Mouse (Mus musculus) lung, postnatal 0 days (tissue): ENCODE results near the gene Colq.

Experiments
- CTCF ChIP-seq: IDR thresholded peaks from 2 replicates; pipeline ENCODE4 v1.5.1; 2016; ENCODE audit warnings: antibody characterized with exemption, mild to moderate bottlenecking
- EP300 ChIP-seq: IDR thresholded peaks from 2 replicates; pipeline ENCODE4 v1.6.1; 2016; ENCODE audit warnings: antibody characterized with exemption, mild to moderate bottlenecking, control low read depth

DNA sequence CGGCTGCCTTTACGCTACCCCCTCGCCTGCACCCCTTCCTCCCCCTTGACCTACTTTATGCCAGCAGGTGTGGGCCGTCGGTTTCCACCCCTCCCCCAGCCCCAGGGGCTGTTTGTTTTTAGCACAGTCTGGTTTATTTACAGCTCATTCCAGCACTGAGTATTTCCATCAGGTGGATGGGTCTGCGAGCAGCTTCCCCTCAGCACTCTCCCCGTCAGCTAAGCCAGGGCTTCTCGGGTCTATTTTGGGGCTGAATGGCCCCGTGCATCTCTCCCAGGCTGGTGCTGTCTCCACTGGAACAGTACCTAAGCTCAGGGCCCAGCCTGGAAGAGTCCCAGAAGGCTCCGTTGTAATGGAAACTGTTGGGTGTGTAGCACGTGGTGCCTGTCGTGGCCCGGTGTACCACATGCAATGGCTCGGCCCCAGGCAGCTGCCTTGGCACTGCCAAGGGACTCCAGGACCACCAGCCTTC lies 35.1 kb downstream of the Colq start:
- TF ChIP-seq CTCF (no peak), EP300 (no peak)
